Mouse (Mus musculus) olfactory bulb, adult 2 months (tissue): ENCODE measurements at regions not wholly inside any gene's neighbourhood (a gene's known extent, or its start where the extent isn't known, plus 50 kb on each side); places are given as distances from the start of the nearest gene placed in this dataset.

Experiments used
- CTCF ChIP-seq: fragments of 200-500 bp; IDR thresholded peaks from 2 replicates; pipeline ENCODE4 v1.5.1; 2012; ENCODE audit warnings: low read depth, mild to moderate bottlenecking, low read length, moderate library complexity; ENCODE audit not compliant: insufficient read depth
- POLR2A ChIP-seq: fragments of 200-500 bp; IDR thresholded peaks from 2 replicates; pipeline ENCODE4 v1.6.1; 2012; ENCODE audit warnings: mild to moderate bottlenecking, low read depth, low read length, moderate library complexity; ENCODE audit not compliant: insufficient read depth

DNA sequence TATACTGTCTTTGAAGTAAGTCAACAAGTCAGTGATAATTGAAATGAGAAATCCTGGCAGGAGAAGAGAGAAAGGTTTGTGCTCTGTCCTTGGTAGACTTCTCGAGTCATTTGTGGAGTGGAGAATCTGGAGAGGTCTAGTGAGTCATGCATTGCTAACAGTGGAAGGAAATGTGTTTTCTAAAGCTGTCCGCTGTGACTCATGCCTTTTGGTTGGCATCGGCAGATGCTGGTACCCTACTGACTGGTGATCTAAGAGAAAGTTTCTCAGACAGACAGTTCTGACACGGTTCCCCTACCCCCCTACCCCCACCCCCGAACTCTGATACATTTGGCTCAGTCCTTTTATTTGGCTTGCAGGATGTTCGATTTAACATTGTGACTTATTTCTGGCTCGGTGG is 97.5 kb upstream of the Fndc3a start:
- TF ChIP-seq POLR2A (no peak), CTCF (no peak)
